Mouse (Mus musculus): Measurements from ENCODE around the gene Macrod2.

GRCm38 (mm10) chr2:140793886-140794608, 398.9 kb downstream of the Macrod2 start:
- TF ChIP-seq GATA1 (IDR thresholded peaks at IDR 0.05; ENCODE audit: borderline replicate concordance, low read length) (no peak), FLI1 (IDR thresholded peaks at IDR 0.05; ENCODE audit: low read length) (no peak)

Data from megakaryocyte, embryonic 14.5 days (primary cell).